Mouse (Mus musculus): Measurements from ENCODE around the gene Krtap13.

- TF ChIP-seq POLR2A (IDR thresholded peaks at IDR 0.05; ENCODE audit: borderline replicate concordance, low read depth, low read length) = no peak
- no peak for TF ChIP-seq CTCF (IDR thresholded peaks at IDR 0.05; ENCODE audit: low read depth, low read length)
Observed at GRCm38 (mm10) chr16:88716549-88716948, 34.9 kb downstream of the Krtap13 start.
